Mouse (Mus musculus) G1E (cell line): ENCODE results near the gene Mst1. TPM values are rescaled to one million over a fixed set of nuclear protein-coding genes. Genes with fewer than 3 reads are reported as not detected.

Experiments
- ATAC-seq: 2 replicates; pipeline ENCODE4 v1.8.0; 2016; ENCODE audit warnings: mild to moderate bottlenecking; ENCODE audit not compliant: insufficient number of reproducible peaks, poor library complexity, low FRiP score, severe bottlenecking; ENCODE audit errors: extremely low read depth
- DNase-seq: peaks from one replicate; pipeline ENCODE4 v3.0.0; 2012; ENCODE audit warnings: low spot score
- H3K27me3 ChIP-seq: 2 replicates; pipeline ENCODE4 v1.6.1; 2012; ENCODE audit warnings: mild to moderate bottlenecking, low read length, inconsistent platforms; ENCODE audit not compliant: insufficient read depth
- H3K36me3 ChIP-seq: replicated peaks from 2 replicates; pipeline ENCODE3; 2012; ENCODE audit warnings: mild to moderate bottlenecking, inconsistent platforms
- H3K4me1 ChIP-seq: 2 replicates; pipeline ENCODE4 v1.6.1; 2012; ENCODE audit warnings: low read depth, low read length, inconsistent platforms, mixed read lengths; ENCODE audit not compliant: insufficient read depth
- H3K4me3 ChIP-seq: 2 replicates; pipeline ENCODE4 v1.5.1; 2012; ENCODE audit warnings: low read depth, mild to moderate bottlenecking, inconsistent platforms, low read length, moderate library complexity, mixed read lengths
- H3K9me3 ChIP-seq: replicated peaks from 2 replicates; pipeline ENCODE4 v1.6.1; 2012; ENCODE audit warnings: inconsistent platforms
- CTCF ChIP-seq: IDR thresholded peaks from 2 replicates; pipeline ENCODE4 v1.5.1; 2012; ENCODE audit warnings: low read depth, low read length, inconsistent platforms, mixed read lengths
- GATA1 ChIP-seq: IDR thresholded peaks from 2 replicates; pipeline ENCODE4 v1.6.1; 2012; ENCODE audit warnings: borderline replicate concordance, low read length, inconsistent platforms, mixed read lengths
- GATA2 ChIP-seq: IDR thresholded peaks from 2 replicates; pipeline ENCODE4 v1.6.1; 2012; ENCODE audit warnings: low read depth, low read length, inconsistent platforms, borderline replicate concordance
- POLR2AphosphoS5 ChIP-seq: IDR thresholded peaks from 2 replicates; pipeline ENCODE4 v1.6.1; 2012; ENCODE audit warnings: low read depth, low read length, inconsistent platforms; ENCODE audit not compliant: insufficient replicate concordance
- TAL1 ChIP-seq: conservative IDR thresholded peaks from 2 replicates; pipeline ENCODE4 v1.6.1; 2012; ENCODE audit warnings: low read depth, low read length, inconsistent platforms, mixed read lengths
- polyA plus RNA-seq: library from polyadenylated mRNA; stranded (reverse); fragments of >175 nt; gene quantifications from 2 replicates; pipeline ENCODE4 v1.2.3, GENCODE M21; 2012
- total RNA-seq, 2 experiments: library from RNA; stranded (forward) in 1 of 2; stranded (reverse) in 1 of 2; fragments of 200-1000 nt in 1 of 2; fragments of >200 nt in 1 of 2; fragmentation: Nextera tagmentation in 1 of 2; gene quantifications; 2 replicates each; pipeline ENCODE4 v1.2.3; 2014 to 2017

The Mst1 gene
- total and polyA plus RNA-seq, 3 experiments: 8.4 to 17.9 (median 11.0) TPM

GRCm38 (mm10) chr9:108131502-108131901 is 51.3 kb downstream of the Mst1 start:
- Histone ChIP-seq H3K4me1 (peaks cover 33% of the 10 kb centered on the region), H3K27me3 (peaks cover 42% of the 10 kb centered on the region), H3K36me3 (no peaks in the 10 kb centered on the region), H3K4me3 (no peak overlapping the region), H3K9me3 (no peaks in the 10 kb centered on the region)
- no peak for DNase-seq
- ATAC-seq: no peak
- TF ChIP-seq POLR2AphosphoS5: no peak
- no peak for TF ChIP-seq CTCF
- TF ChIP-seq GATA1: no peak

DNA sequence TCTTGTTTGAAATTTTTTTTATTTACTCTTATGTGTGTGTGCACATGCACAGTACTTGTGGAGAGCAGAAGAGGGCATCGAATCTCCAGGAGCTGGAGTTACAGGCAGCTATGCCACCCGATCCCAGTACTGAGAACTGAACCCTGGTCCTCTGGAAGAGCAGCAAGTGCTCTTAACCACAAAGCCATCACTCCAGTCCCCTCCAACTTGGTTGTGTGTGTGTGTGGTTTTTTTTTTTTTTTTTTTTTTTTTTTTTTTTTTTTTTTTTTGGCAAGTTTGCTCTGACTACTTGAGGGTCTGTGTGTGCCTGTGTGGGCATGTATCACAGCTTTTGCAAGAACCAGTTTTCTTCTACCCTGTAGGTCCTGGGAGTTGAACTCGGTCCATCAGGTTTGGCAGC is 52.1 kb downstream of the Mst1 start:
- no peaks in the 10 kb centered on the region for H3K9me3 ChIP-seq
- no peak for TF ChIP-seq GATA2
- TF ChIP-seq CTCF: no peak
- TF ChIP-seq GATA1: no peak
- no peak for TF ChIP-seq TAL1
- no peak for TF ChIP-seq POLR2AphosphoS5
- no peak for DNase-seq
- H3K27me3 ChIP-seq: peaks cover 36% of the 10 kb centered on the region
- H3K4me1 ChIP-seq: peaks cover 42% of the 10 kb centered on the region
- ATAC-seq: no peak
- no peaks in the 10 kb centered on the region for H3K36me3 ChIP-seq
- no peak overlapping the region for H3K4me3 ChIP-seq

- TF ChIP-seq GATA1 (no peak), GATA2 (no peak)
- H3K4me3 ChIP-seq: peak overlapping the region; percentile 30; the same call in 1 of the 2 replicates
- H3K9me3 ChIP-seq: no peaks in the 10 kb centered on the region
- no peaks in the 10 kb centered on the region for H3K36me3 ChIP-seq
- peaks cover 33% of the 10 kb centered on the region for H3K27me3 ChIP-seq
- ATAC-seq (0 out of 2 replicates have a peak, but pooled peaks have one; percentile 4), DNase-seq (no peak)
- H3K4me1 ChIP-seq: peaks cover 49% of the 10 kb centered on the region
Measured at GRCm38 (mm10) chr9:108133478-108133877, 53.2 kb downstream of the Mst1 start.

Other genes starting within 250 kb of the Mst1 start
Only the 20 nearest of the 22 such genes appear.
- 120 and 184 TPM in 2 replicates for gene Rbm6, start 207.2 kb upstream of the Mst1 start, total RNA-seq (2014; fragmentation: Nextera tagmentation)
- gene Rbm6, start 207.2 kb upstream of the Mst1 start, total RNA-seq (2017): 91.6 and 105 TPM in 2 replicates
- gene Rbm6, start 207.2 kb upstream of the Mst1 start, polyA plus RNA-seq: 15.8 and 38.7 TPM in 2 replicates
- gene Mon1a, start 192.3 kb upstream of the Mst1 start, total RNA-seq (2014; fragmentation: Nextera tagmentation): 2.0 and 3.1 TPM in 2 replicates
- 12.8 and 14.3 TPM in 2 replicates for gene Mon1a, start 192.3 kb upstream of the Mst1 start, total RNA-seq (2017)
- gene Mon1a, start 192.3 kb upstream of the Mst1 start, polyA plus RNA-seq: 12.8 and 13.6 TPM in 2 replicates
- not detected in 2 replicates for gene Mst1r, start 173.6 kb upstream of the Mst1 start, total RNA-seq (2014; fragmentation: Nextera tagmentation)
- gene Mst1r, start 173.6 kb upstream of the Mst1 start, total RNA-seq (2017): not detected in 2 replicates
- 0.01 TPM in 1 of 2 replicates, not detected in the other for gene Mst1r, start 173.6 kb upstream of the Mst1 start, polyA plus RNA-seq
- not detected in 2 replicates for gene Actl11, start 152.0 kb upstream of the Mst1 start, total RNA-seq (2014; fragmentation: Nextera tagmentation)
- gene Actl11, start 152.0 kb upstream of the Mst1 start, total RNA-seq (2017): 0.11 TPM in 1 of 2 replicates, not detected in the other
- gene Actl11, start 152.0 kb upstream of the Mst1 start, polyA plus RNA-seq: not detected in 2 replicates
- gene Camkv, start 144.8 kb upstream of the Mst1 start, total RNA-seq (2014; fragmentation: Nextera tagmentation): not detected in 2 replicates
- gene Camkv, start 144.8 kb upstream of the Mst1 start, total RNA-seq (2017): 0.11 TPM in 1 of 2 replicates, not detected in the other
- not detected in 2 replicates for gene Camkv, start 144.8 kb upstream of the Mst1 start, polyA plus RNA-seq
- 24.1 and 25.6 TPM in 2 replicates for gene Traip, start 130.3 kb upstream of the Mst1 start, total RNA-seq (2014; fragmentation: Nextera tagmentation)
- 28.7 and 32.6 TPM in 2 replicates for gene Traip, start 130.3 kb upstream of the Mst1 start, total RNA-seq (2017)
- gene Traip, start 130.3 kb upstream of the Mst1 start, polyA plus RNA-seq: 3.1 and 10.7 TPM in 2 replicates
- gene Uba7, start 104.9 kb upstream of the Mst1 start, total RNA-seq (2014; fragmentation: Nextera tagmentation): 44.5 and 87.9 TPM in 2 replicates
- gene Uba7, start 104.9 kb upstream of the Mst1 start, total RNA-seq (2017): 145 and 186 TPM in 2 replicates
- 18.3 and 34.2 TPM in 2 replicates for gene Uba7, start 104.9 kb upstream of the Mst1 start, polyA plus RNA-seq
- 0.75 and 1.0 TPM in 2 replicates for gene Gm20661, start 97.4 kb upstream of the Mst1 start, total RNA-seq (2014; fragmentation: Nextera tagmentation)
- 1.8 and 2.6 TPM in 2 replicates for gene Gm20661, start 97.4 kb upstream of the Mst1 start, total RNA-seq (2017)
- gene Gm20661, start 97.4 kb upstream of the Mst1 start, polyA plus RNA-seq: 0.15 TPM in 1 of 2 replicates, not detected in the other
- gene Inka1, start 94.6 kb upstream of the Mst1 start, total RNA-seq (2014; fragmentation: Nextera tagmentation): 24.6 and 28.1 TPM in 2 replicates
- gene Inka1, start 94.6 kb upstream of the Mst1 start, total RNA-seq (2017): 74.4 and 83.2 TPM in 2 replicates
- gene Inka1, start 94.6 kb upstream of the Mst1 start, polyA plus RNA-seq: 75.6 and 81.1 TPM in 2 replicates
- gene Cdhr4, start 87.9 kb upstream of the Mst1 start, total RNA-seq (2014; fragmentation: Nextera tagmentation): 2.9 and 4.0 TPM in 2 replicates
- 8.4 and 11.3 TPM in 2 replicates for gene Cdhr4, start 87.9 kb upstream of the Mst1 start, total RNA-seq (2017)
- gene Cdhr4, start 87.9 kb upstream of the Mst1 start, polyA plus RNA-seq: 0.40 and 0.57 TPM in 2 replicates
- not detected in 2 replicates for gene Gm20662, start 84.1 kb upstream of the Mst1 start, total RNA-seq (2014; fragmentation: Nextera tagmentation)
- 0.76 and 2.4 TPM in 2 replicates for gene Gm20662, start 84.1 kb upstream of the Mst1 start, total RNA-seq (2017)
- gene Gm20662, start 84.1 kb upstream of the Mst1 start, polyA plus RNA-seq: 0.14 and 0.27 TPM in 2 replicates
- 28.5 and 30.8 TPM in 2 replicates for gene Ip6k1, start 77.9 kb upstream of the Mst1 start, total RNA-seq (2014; fragmentation: Nextera tagmentation)
- 52.3 and 55.9 TPM in 2 replicates for gene Ip6k1, start 77.9 kb upstream of the Mst1 start, total RNA-seq (2017)
- 57.6 and 58.5 TPM in 2 replicates for gene Ip6k1, start 77.9 kb upstream of the Mst1 start, polyA plus RNA-seq
- gene Gmppb, start 31.2 kb upstream of the Mst1 start, total RNA-seq (2014; fragmentation: Nextera tagmentation): 7.2 and 8.5 TPM in 2 replicates
- 19.4 and 22.0 TPM in 2 replicates for gene Gmppb, start 31.2 kb upstream of the Mst1 start, total RNA-seq (2017)
- 5.1 and 6.6 TPM in 2 replicates for gene Gmppb, start 31.2 kb upstream of the Mst1 start, polyA plus RNA-seq
- gene Amigo3, start 27.3 kb upstream of the Mst1 start, total RNA-seq (2014; fragmentation: Nextera tagmentation): 0.63 TPM in 1 of 2 replicates, not detected in the other
- gene Amigo3, start 27.3 kb upstream of the Mst1 start, total RNA-seq (2017): 1.7 and 2.0 TPM in 2 replicates
- gene Amigo3, start 27.3 kb upstream of the Mst1 start, polyA plus RNA-seq: 0.31 and 0.35 TPM in 2 replicates
- 104 and 255 TPM in 2 replicates for gene Rnf123, start 2.9 kb downstream of the Mst1 start, total RNA-seq (2014; fragmentation: Nextera tagmentation)
- gene Rnf123, start 2.9 kb downstream of the Mst1 start, total RNA-seq (2017): 18.6 and 23.5 TPM in 2 replicates
- 39.5 and 74.5 TPM in 2 replicates for gene Rnf123, start 2.9 kb downstream of the Mst1 start, polyA plus RNA-seq
- gene Apeh, start 14.2 kb downstream of the Mst1 start, total RNA-seq (2014; fragmentation: Nextera tagmentation): 65.0 and 148 TPM in 2 replicates
- 119 and 131 TPM in 2 replicates for gene Apeh, start 14.2 kb downstream of the Mst1 start, total RNA-seq (2017)
- 48.8 and 67.5 TPM in 2 replicates for gene Apeh, start 14.2 kb downstream of the Mst1 start, polyA plus RNA-seq
- gene Bsn, start 109.9 kb downstream of the Mst1 start, total RNA-seq (2014; fragmentation: Nextera tagmentation): 4.7 and 5.0 TPM in 2 replicates
- gene Bsn, start 109.9 kb downstream of the Mst1 start, total RNA-seq (2017): 2.8 and 3.1 TPM in 2 replicates
- 6.1 and 7.9 TPM in 2 replicates for gene Bsn, start 109.9 kb downstream of the Mst1 start, polyA plus RNA-seq
- gene Dag1, start 183.5 kb downstream of the Mst1 start, total RNA-seq (2014; fragmentation: Nextera tagmentation): 21.9 and 22.1 TPM in 2 replicates
- 6.0 and 6.1 TPM in 2 replicates for gene Dag1, start 183.5 kb downstream of the Mst1 start, total RNA-seq (2017)
- gene Dag1, start 183.5 kb downstream of the Mst1 start, polyA plus RNA-seq: 11.9 and 13.5 TPM in 2 replicates
- gene Nicn1, start 210.0 kb downstream of the Mst1 start, total RNA-seq (2014; fragmentation: Nextera tagmentation): 17.6 and 20.2 TPM in 2 replicates
- 5.8 and 7.6 TPM in 2 replicates for gene Nicn1, start 210.0 kb downstream of the Mst1 start, total RNA-seq (2017)
- 0.35 and 0.52 TPM in 2 replicates for gene Nicn1, start 210.0 kb downstream of the Mst1 start, polyA plus RNA-seq
- 0.90 and 1.2 TPM in 2 replicates for gene Amt, start 216.4 kb downstream of the Mst1 start, total RNA-seq (2014; fragmentation: Nextera tagmentation)
- 0.44 and 0.93 TPM in 2 replicates for gene Amt, start 216.4 kb downstream of the Mst1 start, total RNA-seq (2017)
- gene Amt, start 216.4 kb downstream of the Mst1 start, polyA plus RNA-seq: 0.03 and 0.09 TPM in 2 replicates